ENCODE assay signal across 8 mouse cellular contexts in the genomic region with DNA sequence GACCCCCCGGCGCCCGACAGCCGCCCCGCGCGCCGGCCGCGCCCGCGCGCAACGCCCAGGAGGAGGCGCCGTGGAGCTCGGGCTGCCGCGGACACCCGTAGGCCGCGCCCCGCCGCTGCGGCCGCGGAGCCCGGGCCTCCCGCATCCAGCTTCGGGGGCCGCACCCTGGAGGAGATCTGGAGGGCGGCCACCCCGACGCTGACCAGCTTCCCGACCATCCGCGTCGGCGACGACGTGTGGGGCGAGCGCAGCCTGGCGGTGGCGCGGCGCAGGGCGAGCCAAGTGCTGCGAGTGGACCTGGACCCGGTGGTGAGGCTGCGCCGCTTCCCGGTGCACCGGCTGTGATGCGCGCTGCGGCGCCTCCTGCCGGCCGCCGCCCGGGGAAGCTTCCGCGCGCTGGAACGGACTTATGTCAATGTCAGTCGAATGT. TPM values are rescaled to one million over a fixed set of nuclear protein-coding genes. Genes with fewer than 3 reads are reported as not detected.
DNase-seq lines count a peak whose midpoint lies in the region; ATAC-seq and TF ChIP-seq lines count a peak whose summit lies in the region.

No protein-coding gene starts in this region.

- CTCF ChIA-PET in Patski (lab: Charles Lee) = interaction anchor here (0.8 to 2.0 kb wide), 6 partner anchors 76 to 518 kb away, joined by 3 to 5 read pairs (median 4); no protein-coding TSS in a partner anchor

- ATAC-seq in Patski = peak; percentile 76
- peak; percentile 84 for ATAC-seq in hindbrain, embryonic 12.5 days (ENCODE audit: low FRiP score)

- in situ Hi-C loops in Patski (cut with MboI; ENCODE audit: low pct_unique_long_range_greater_than_20kb) = no loop called here

- no peaks in the 10 kb centered on the region for H3K36me3 ChIP-seq in hindbrain, embryonic 12.5 days

- no peaks in the 10 kb centered on the region for H3K9me3 ChIP-seq in hindbrain, embryonic 12.5 days (replicated peaks)

- H3K4me2 ChIP-seq in hindbrain, embryonic 12.5 days (replicated peaks) = peak overlapping the region; percentile 62

- DNase-seq in Patski (ENCODE audit: low read depth, low spot score) = peak; percentile 2
- DNase-seq in cerebellum, postnatal 10 days = peak; percentile 90 to 91
- peak; percentile 78 to 86 for DNase-seq in frontal cortex, postnatal 10 days (ENCODE audit: low spot score in 2 of 2)
- DNase-seq in layer of hippocampus, postnatal 14 days (ENCODE audit: low spot score in 2 of 2) = peak; percentile 88 to 89
- peak; percentile 88 for DNase-seq in lung, postnatal 10 days
- DNase-seq in ovary, postnatal 14 days (ENCODE audit: low spot score) = peak; percentile 80
- DNase-seq in thymus, postnatal 14 days = peak; percentile 92

- under 1% methylated on average over 67 of the region's 67 CpGs for WGBS in hindbrain, embryonic 12.5 days

- H3K9ac ChIP-seq in hindbrain, embryonic 12.5 days = peak overlapping the region; percentile 96

- peak overlapping the region; percentile 83 for H3K4me3 ChIP-seq in hindbrain, embryonic 12.5 days

- peak overlapping the region; percentile 95 for H3K27ac ChIP-seq in hindbrain, embryonic 12.5 days

- TF ChIP-seq CTCF in Patski (IDR thresholded peaks at IDR 0.05) = peak; percentile 100

- H3K4me1 ChIP-seq in hindbrain, embryonic 12.5 days = peaks cover 21% of the 10 kb centered on the region

- POLR2A ChIA-PET in Patski (lab: Charles Lee) = interaction anchor here (1.1 to 1.6 kb wide), 3 partner anchors 13 to 518 kb away, joined by 3 read pairs; no protein-coding TSS in a partner anchor

- no peaks in the 10 kb centered on the region for H3K27me3 ChIP-seq in Patski
- no peaks in the 10 kb centered on the region for H3K27me3 ChIP-seq in hindbrain, embryonic 12.5 days

RNA-seq across cellular contexts. Expression of a gene that starts 0.8 kb away (rescaled TPM):
- 7.2 TPM for polyA plus RNA-seq in Patski (2021)
- polyA plus RNA-seq in hindbrain, embryonic 12.5 days (2016; fragmentation: Nextera tagmentation; extraction: Ambion mirVana) = 8.0 and 8.2 TPM in 2 replicates
- total RNA-seq in layer of hippocampus, postnatal 14 days (2021) = 10 to 100 TPM; 20.3 to 22.2 TPM

Comparison
In these comparisons a context has a peak if more than half of its experiments do, and no peak if none do; other contexts are left out.
1. Peak in every context shown above with its lines: DNase-seq, ATAC-seq, H3K4me3 ChIP-seq and H3K27ac ChIP-seq.
2. DNase-seq: peak in every context shown above with its lines; median percentile 92 in thymus, postnatal 14 days; 90 in cerebellum, postnatal 10 days; 88 in layer of hippocampus, postnatal 14 days; 88 in lung, postnatal 10 days; 82 in frontal cortex, postnatal 10 days; 80 in ovary, postnatal 14 days; 2 in Patski.